In the genomic region with DNA sequence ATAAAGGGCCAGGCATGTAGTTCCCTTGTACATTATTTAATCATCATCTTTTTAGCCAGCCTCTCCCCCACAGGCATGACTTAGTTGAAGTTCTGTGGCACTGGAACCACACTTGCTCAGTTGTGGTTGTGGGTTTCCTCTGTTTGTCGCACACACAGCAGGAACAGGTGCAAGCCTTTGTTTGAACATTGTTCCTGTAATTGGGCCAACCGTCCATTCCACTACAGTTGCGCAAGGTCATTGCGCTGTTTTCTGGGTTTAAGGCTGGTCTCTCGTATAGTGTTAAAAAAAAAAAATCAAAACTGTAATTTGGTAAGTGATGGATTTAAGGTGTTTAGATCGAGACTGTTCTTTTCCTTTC, we compare ENCODE assay signal across 11 mouse cellular contexts.
DNase-seq lines count a peak whose midpoint lies in the region; ATAC-seq lines count a peak whose summit lies in the region.
"Had no signal": no experiment of that assay in that cellular context is flagged by ENCODE, and none has a peak within 500 bp of the region (broad histone marks: within the 10 kb centered on the region; RNA-seq: fewer than 3 reads in every experiment).

No protein-coding gene starts in this region.

- H3K4me1 ChIP-seq in limb, embryonic 10.5 days: no peaks in the 10 kb centered on the region
- H3K4me1 ChIP-seq: intestine, embryonic 15.5 days had no signal

- H3K4me3 ChIP-seq in limb, embryonic 10.5 days: no peak overlapping the region
- H3K4me3 ChIP-seq: intestine, embryonic 15.5 days had no signal

- H3K9me3 ChIP-seq in limb, embryonic 10.5 days (replicated peaks): no peaks in the 10 kb centered on the region
- H3K9me3 ChIP-seq: intestine, embryonic 15.5 days had no signal

- H3K27ac ChIP-seq in limb, embryonic 10.5 days: no peak overlapping the region
- H3K27ac ChIP-seq: intestine, embryonic 15.5 days had no signal

- 96% methylated on average over 6 of the region's 6 CpGs for WGBS in limb, embryonic 10.5 days

- ATAC-seq in megakaryocyte progenitor cell, adult 5-6 weeks (replicated peaks; ENCODE audit: poor library complexity): peak; percentile 83
- ATAC-seq: intestine, embryonic 15.5 days had no signal

- no peaks in the 10 kb centered on the region for H3K27me3 ChIP-seq in limb, embryonic 10.5 days (ENCODE audit: low read depth, poor library complexity, severe bottlenecking)
- H3K27me3 ChIP-seq: intestine, embryonic 15.5 days had no signal

- peaks cover 42% of the 10 kb centered on the region for H3K36me3 ChIP-seq in limb, embryonic 10.5 days
- H3K36me3 ChIP-seq: intestine, embryonic 15.5 days had no signal

- peak; percentile 52 for DNase-seq in lung, postnatal 36 days
- no peak for DNase-seq in lung, postnatal 10 days
- peak; percentile 57 for DNase-seq in induced T-regulatory cell, adult 2 months (ENCODE audit: low read depth)
- DNase-seq in thymus, postnatal 25 days: peak; percentile 83
- DNase-seq in limb, embryonic 10.5 days (ENCODE audit: low spot score): no peak
- DNase-seq in urinary bladder, postnatal 25 days (ENCODE audit: low spot score): no peak
- DNase-seq in left cerebral cortex, adult 9 months (ENCODE audit: low spot score in 2 of 2): no peak
- DNase-seq: cerebellum, postnatal 14 days; left cerebral cortex, postnatal 4 days had no signal

Comparison
In these comparisons a context has a peak if more than half of its experiments do, and no peak if none do; other contexts are left out.
1. DNase-seq: peak in lung, postnatal 36 days (single experiment), induced T-regulatory cell, adult 2 months (single experiment) and thymus, postnatal 25 days (single experiment); none in lung, postnatal 10 days (single experiment), limb, embryonic 10.5 days (single experiment), urinary bladder, postnatal 25 days (single experiment) and left cerebral cortex, adult 9 months (0 of 2).